Mouse (Mus musculus) lung, adult 2 months (tissue): Measurements from ENCODE around the gene Cacna2d3. TPM values are rescaled to one million over a fixed set of nuclear protein-coding genes. Genes with fewer than 3 reads are reported as not detected.

Source experiments
- DNase-seq: peaks from one replicate; pipeline ENCODE4 v3.0.0; 2022
- H3K4me1 ChIP-seq: fragments of 200-500 bp; 2 replicates; pipeline ENCODE4 v1.6.1; 2011; ENCODE audit warnings: low read length; ENCODE audit not compliant: control insufficient read depth, insufficient read depth
- H3K4me3 ChIP-seq: fragments of 200-500 bp; replicated peaks from 2 replicates; pipeline ENCODE3; 2011; ENCODE audit warnings: low read depth, mild to moderate bottlenecking, control low read depth, low read length; ENCODE audit errors: extremely low read depth
- CTCF ChIP-seq: fragments of 200-500 bp; IDR thresholded peaks from 2 replicates; pipeline ENCODE4 v1.5.1; 2011; ENCODE audit warnings: mild to moderate bottlenecking, low read length, control low read depth; ENCODE audit not compliant: insufficient read depth
- POLR2A ChIP-seq: fragments of 200-500 bp; IDR thresholded peaks from 2 replicates; pipeline ENCODE4 v1.6.1; 2011; ENCODE audit warnings: low read depth, mild to moderate bottlenecking, control low read depth, low read length, borderline replicate concordance; ENCODE audit errors: extremely low read depth
- WGBS: fragments of 180-500 bp; shearing (Covaris S2); methylation state at CpG from one replicate; pipeline ENCODE4 v1.1.7; 2018; 5-methylcytosine and 5-hydroxymethylcytosine counted together
- polyA plus RNA-seq: library from polyadenylated mRNA; depleted of rRNA; stranded (reverse); fragments of >200 nt; gene quantifications from 2 replicates; pipeline ENCODE4 v1.2.3, GENCODE M21; 2012

Cacna2d3 gene
- polyA plus RNA-seq, 1 experiment = 0.38 TPM

DNA sequence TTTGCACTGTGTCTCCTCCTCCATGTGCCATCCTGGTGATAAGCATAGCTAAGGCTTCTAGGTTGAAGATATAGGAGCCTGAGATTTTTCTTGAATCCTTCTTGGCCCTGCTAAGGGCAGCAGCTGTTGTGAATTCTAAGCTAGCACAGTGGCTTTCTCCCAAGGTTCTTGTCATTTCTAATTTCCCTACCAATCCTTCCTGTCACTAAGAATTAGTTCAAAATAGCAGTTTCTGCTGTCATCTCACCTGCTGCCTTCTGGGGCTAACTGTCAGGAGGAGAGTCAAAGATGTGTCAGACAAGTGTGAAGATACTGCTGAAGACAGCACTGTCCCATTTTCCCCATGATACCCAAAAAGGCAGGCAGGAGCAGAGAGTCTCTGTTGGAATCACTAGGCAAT lies 525.5 kb downstream of the Cacna2d3 start:
- no peak for DNase-seq
- TF ChIP-seq POLR2A (no peak), CTCF (no peak)
- Histone ChIP-seq H3K4me1 (no peaks in the 10 kb centered on the region), H3K4me3 (no peak overlapping the region)

DNA sequence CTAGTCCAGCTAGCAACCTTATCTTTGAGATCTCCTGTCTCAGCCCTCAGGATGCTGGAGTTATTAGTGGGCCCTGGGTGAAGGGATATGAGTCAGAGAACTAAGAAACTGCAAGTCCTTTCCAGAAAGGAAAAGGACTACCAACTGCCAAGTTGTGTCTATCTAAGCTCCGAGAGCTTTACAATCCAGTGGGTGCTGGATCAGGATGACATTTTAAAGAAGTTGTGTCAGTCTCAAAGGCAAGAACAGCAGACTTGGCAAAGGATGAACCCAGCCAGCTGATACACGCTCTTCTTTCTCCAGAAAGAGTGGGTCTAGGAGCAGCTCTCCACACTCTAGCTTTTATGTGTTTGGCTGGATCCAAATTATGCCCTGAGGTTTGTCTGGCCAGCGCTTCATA lies 530.2 kb downstream of the Cacna2d3 start:
- WGBS = 76% methylated on average over 3 of the region's 3 CpGs
- no peak for DNase-seq
- no peak for TF ChIP-seq POLR2A
- TF ChIP-seq CTCF = no peak
- Histone ChIP-seq H3K4me3 (no peak overlapping the region), H3K4me1 (no peaks in the 10 kb centered on the region)

DNA sequence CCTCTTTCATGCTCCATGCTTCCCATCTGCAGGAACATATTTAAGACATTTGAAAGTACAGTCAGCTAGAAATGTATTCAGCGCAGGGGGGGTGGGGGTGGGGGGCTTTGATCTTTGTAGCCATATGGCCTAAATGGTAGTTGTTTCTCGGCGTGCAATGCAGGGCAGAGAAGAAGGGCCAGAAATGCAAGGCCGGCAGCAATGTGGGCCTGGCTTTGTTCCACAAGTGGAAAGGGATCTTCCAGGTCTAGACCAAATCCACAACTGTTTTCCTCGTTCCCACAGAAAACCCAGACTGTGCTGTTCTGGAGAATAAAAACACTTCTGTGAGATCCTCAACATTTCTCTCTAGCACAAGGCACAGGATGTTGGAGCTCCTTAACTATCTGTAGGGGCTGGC lies 537.9 kb downstream of the Cacna2d3 start:
- Histone ChIP-seq H3K4me3 (no peak overlapping the region), H3K4me1 (no peaks in the 10 kb centered on the region)
- TF ChIP-seq CTCF = no peak
- TF ChIP-seq POLR2A = no peak
- 77% methylated on average over 5 of the region's 5 CpGs for WGBS
- DNase-seq = no peak

DNA sequence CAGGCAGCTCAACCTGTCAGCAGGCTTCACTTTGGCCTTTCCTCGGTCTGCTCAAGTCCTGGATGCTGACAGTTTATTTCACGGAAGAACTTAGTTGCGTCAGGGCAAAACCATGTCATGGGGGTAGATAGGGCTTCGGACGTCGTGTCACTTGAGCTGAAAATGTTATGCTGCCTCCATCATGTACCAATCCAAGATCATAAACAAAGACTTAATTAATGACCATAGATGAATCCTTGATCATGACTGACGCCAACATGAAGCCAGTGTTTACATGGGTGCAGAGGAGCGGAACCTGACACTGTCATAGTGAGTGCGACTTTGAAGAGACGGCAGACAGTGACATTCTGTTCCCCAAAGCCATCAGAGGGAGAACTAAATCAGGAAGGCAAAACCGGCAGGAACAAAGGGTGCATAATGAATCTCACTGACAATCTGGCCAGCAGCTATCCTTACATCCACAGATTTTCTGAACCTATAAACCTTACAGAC lies 542.2 kb downstream of the Cacna2d3 start:
- WGBS = 40% methylated on average over 11 of the region's 11 CpGs
- TF ChIP-seq CTCF (no peak), POLR2A (no peak)
- DNase-seq = no peak
- Histone ChIP-seq H3K4me3 (no peak overlapping the region), H3K4me1 (no peaks in the 10 kb centered on the region)

DNA sequence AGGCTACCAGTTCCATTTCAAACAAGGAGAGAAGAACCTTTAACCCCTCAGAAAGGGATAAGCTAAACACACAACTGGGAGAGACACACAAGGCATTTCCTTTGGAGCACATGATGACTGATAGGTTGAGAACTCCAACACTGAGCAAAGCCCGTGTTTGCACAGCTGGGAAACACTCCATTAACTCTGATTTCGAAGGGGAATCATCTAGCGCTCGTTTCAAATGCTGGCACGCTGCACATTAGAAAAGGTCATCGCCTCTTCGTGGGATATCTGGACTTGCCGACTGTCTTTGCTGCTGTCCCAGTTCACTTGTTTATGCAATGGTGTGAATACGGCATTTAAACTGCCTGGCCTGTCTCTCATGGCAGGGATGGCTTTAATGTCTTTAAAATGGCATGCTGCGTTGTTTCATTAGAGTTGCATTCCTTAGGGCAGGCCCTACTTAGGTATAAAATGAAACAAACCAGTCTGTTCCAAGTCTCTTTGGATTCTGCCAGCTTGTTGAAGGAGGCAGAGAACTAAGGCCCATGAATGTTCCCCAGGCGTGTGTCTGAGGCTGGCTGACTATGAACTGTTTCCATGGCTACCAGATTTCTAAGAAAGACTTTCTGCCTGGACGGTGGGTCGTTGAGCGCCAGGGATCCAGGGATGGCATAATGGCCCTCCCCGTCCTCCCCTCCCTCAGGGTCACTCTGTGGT lies 542.8 kb downstream of the Cacna2d3 start:
- H3K4me3 ChIP-seq = no peak overlapping the region
- TF ChIP-seq POLR2A (no peak), CTCF (no peak)
- DNase-seq = no peak
- no peaks in the 10 kb centered on the region for H3K4me1 ChIP-seq
- WGBS = 27% methylated on average over 15 of the region's 15 CpGs

DNA sequence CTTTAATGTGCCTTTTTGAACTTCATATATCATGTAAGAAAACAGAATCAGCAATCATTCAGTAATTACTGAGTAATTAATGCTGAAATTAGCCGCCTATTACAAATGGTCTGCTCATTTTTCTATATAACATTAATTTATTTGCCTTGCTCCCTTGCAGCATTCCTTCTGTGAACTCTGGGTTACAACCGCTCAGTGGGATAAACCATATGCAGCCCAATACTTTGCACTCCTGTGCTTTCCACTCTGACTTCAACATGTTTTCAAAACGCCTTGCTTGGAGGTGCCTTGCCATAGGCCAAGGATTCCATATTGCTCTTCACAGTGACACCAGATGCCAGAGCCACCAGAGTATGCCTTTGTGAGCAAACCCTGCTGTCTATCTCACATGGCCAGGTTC lies 546.9 kb downstream of the Cacna2d3 start:
- 67% methylated on average over 3 of the region's 3 CpGs for WGBS
- H3K4me1 ChIP-seq = no peaks in the 10 kb centered on the region
- TF ChIP-seq CTCF (no peak), POLR2A (no peak)
- no peak overlapping the region for H3K4me3 ChIP-seq
- DNase-seq = no peak

DNA sequence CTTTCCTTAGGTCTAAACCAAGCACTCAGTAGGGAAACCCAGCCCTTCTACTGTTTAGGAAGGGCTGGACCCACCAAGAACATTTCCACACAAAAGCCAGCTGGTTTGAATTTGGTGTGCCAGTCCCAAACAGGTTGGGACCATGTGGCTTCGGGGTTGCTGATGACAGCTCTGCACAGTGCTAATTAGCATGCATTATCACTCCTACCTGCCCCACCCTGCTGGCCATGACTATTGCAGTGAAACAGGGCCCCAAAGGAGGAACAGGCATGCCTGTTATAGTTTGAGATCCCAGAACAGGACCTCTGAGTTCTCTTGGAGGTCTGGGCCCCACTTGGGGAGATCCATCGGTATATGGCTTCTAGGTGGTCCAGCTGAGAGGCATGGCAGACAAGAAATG lies 549.5 kb downstream of the Cacna2d3 start:
- WGBS = 73% methylated on average over 2 of the region's 2 CpGs
- TF ChIP-seq CTCF (no peak), POLR2A (no peak)
- H3K4me1 ChIP-seq = no peaks in the 10 kb centered on the region
- H3K4me3 ChIP-seq = no peak overlapping the region
- no peak for DNase-seq

DNA sequence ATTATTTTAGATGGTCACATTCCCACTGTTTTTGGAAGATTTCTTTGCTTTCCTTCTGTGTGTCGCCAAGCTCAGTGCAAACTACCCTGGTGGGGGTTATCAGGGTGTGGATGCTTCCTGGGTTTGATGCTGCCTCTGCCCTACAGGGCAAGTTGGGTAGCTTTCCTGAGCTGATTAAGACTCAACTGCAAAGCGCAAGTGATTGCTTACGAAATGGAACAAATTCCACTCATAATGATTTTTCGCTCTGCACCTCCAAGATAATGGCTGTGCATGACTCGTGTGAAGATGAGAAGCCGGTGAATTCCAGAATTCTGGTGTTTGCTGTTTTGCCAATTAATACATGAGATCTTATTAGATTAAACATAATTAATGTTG lies 557.0 kb downstream of the Cacna2d3 start:
- Histone ChIP-seq H3K4me3 (no peak overlapping the region), H3K4me1 (no peaks in the 10 kb centered on the region)
- WGBS = 89% methylated on average over 6 of the region's 6 CpGs
- DNase-seq = no peak
- TF ChIP-seq CTCF = no peak
- no peak for TF ChIP-seq POLR2A

DNA sequence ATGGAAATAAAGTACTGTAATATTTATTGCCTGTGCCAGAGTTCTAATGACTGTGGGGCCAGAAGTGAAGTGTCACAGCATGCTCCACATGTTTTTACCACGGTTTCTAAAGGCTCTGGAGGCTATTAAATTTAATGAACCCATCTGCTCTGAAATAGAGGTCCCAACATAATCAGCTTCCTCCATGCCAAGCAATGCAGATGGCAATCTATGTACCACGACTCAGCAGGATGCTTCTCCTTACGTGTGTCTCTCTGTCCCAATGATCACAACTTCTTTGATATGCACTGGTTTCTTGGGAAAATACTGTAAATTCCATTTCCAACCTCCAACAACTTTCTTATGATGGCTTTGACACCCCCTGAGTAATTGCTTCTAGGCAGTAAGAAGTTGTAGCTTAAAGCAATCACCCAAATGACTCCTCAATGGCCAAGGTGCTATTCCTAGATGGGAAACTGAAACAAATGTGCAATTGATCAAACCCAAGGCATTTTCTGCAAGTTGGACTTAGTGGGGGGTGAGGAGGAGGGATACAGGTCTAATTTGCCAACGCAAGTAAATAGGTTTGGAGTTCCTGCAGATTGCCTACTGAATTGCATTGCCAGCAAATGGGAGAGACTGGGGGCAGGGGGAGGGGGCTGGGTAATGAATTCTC lies 557.5 kb downstream of the Cacna2d3 start:
- WGBS = 71% methylated on average over 4 of the region's 4 CpGs
- Histone ChIP-seq H3K4me1 (no peaks in the 10 kb centered on the region), H3K4me3 (no peak overlapping the region)
- DNase-seq = no peak
- TF ChIP-seq CTCF (no peak), POLR2A (no peak)

DNA sequence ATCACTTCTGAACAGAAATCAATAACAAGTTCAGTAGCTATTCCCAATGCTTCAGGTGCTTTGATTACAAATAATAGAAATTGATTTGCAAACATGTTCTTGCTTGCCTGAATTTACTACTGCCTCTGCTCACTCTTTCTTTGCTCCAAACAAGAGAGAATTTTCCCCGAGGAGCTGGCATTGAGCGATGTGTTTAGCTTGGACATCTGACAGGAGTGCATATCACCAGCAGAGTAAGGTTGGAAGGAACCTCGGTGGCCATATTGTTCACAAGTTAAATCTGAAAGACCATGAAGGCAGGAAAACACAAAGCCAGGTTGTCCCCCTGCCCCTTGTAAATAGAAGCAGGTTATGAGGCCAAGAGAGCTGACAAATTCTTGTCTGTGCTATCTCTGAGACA lies 561.9 kb downstream of the Cacna2d3 start:
- TF ChIP-seq POLR2A = no peak
- TF ChIP-seq CTCF = no peak
- 77% methylated on average over 3 of the region's 3 CpGs for WGBS
- DNase-seq = no peak
- Histone ChIP-seq H3K4me1 (no peaks in the 10 kb centered on the region), H3K4me3 (no peak overlapping the region)
